Mouse (Mus musculus): ENCODE data around the gene Eci1. TPM values are rescaled to one million over a fixed set of nuclear protein-coding genes. Genes with fewer than 3 reads are reported as not detected.

Eci1 gene
- polyA plus RNA-seq, 1 experiment from 2014 or later, result 44.2 TPM

GRCm38 (mm10) chr17:24474557-24474956, 48.1 kb downstream of the Eci1 start:
- H3K9me3 ChIP-seq (ENCODE audit: control insufficient read depth, low read length), result no peaks in the 10 kb centered on the region
- 89% methylated on average over 5 of the region's 5 CpGs for WGBS
- peaks cover 32% of the 10 kb centered on the region for H3K36me3 ChIP-seq (ENCODE audit: control insufficient read depth, insufficient read depth, low read length)
- no peak overlapping the region for H3K27ac ChIP-seq (ENCODE audit: low read depth, low read length)
- H3K9ac ChIP-seq (replicated peaks; ENCODE audit: low read depth, low read length), result no peak overlapping the region
- H3K4me1 ChIP-seq (ENCODE audit: control insufficient read depth, insufficient read depth, low read length), result peaks cover 40% of the 10 kb centered on the region
- ATAC-seq (ENCODE audit: low read depth), result no peak
- no peak overlapping the region for H3K4me3 ChIP-seq (ENCODE audit: low read depth, low read length)
- no peak overlapping the region for H3K4me2 ChIP-seq (ENCODE audit: low read depth, low read length)
- peaks cover 3% of the 10 kb centered on the region; the same call in 1 of the 2 replicates for H3K27me3 ChIP-seq (ENCODE audit: control insufficient read depth, insufficient read depth, low read length)

DNA sequence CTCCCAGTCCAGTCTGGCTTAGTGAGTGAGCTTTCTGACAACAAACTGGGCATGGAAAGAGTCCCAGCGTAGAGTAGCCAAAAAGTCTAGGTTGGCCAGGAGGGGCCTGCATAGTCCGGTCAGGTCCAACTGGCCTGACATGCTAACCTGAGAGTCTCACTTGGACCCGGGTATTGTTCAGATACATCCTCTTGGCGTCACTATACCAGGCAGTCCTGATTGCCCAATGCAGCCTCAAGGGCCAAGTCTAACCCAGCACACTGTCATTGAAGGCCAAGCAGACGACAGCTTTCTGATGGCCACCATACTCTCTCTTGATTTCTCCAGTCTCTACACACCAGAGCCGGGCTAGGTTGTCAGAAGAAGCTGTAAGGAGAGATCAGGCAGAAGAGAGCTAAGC, 49.1 kb downstream of the Eci1 start:
- Histone ChIP-seq H3K9ac (replicated peaks; ENCODE audit: low read depth, low read length) (no peak overlapping the region), H3K27ac (ENCODE audit: low read depth, low read length) (no peak overlapping the region)
- 91% methylated on average over 6 of the region's 6 CpGs for WGBS

DNA sequence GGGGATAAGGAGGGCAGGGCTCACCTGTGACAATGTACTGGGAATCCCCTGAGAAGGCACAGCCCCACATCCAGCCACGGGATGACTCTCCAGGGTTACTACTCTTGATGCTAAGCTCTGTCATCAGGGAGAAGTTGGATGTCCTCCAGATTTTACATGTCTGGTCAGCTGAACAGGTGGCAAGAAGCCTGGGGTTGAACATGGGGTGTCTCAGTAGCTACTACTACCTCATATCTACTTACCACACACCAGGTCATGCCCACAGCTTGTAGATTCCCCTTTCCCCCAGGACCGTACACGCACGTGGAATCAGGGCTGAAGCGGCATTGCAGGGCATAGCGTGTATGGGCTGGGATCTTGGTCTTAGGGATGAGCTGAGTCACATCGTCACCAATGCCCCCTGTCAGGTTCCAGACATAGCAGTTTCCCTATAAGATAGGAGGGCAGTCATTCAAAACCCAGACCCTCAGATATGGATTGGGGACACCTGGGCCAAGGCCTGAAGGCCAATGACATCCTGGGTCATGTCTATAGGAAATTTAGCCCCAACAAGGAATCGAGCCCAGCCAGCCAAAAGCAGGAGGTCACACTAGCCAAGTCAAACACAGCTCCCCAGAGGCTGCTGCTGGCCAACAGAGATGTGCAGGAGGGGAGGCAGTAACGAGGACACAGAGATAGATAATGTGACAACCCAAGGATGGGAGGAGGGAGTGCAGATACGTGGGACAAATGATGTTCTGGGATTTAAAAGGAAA, 49.8 kb downstream of the Eci1 start:
- Histone ChIP-seq H3K9ac (replicated peaks; ENCODE audit: low read depth, low read length) (no peak overlapping the region), H3K27ac (ENCODE audit: low read depth, low read length) (no peak overlapping the region), H3K4me1 (ENCODE audit: control insufficient read depth, insufficient read depth, low read length) (peaks cover 36% of the 10 kb centered on the region), H3K36me3 (ENCODE audit: control insufficient read depth, insufficient read depth, low read length) (peaks cover 32% of the 10 kb centered on the region), H3K4me3 (ENCODE audit: low read depth, low read length) (no peak overlapping the region), H3K4me2 (ENCODE audit: low read depth, low read length) (no peak overlapping the region), H3K9me3 (ENCODE audit: control insufficient read depth, low read length) (no peaks in the 10 kb centered on the region), H3K27me3 (ENCODE audit: control insufficient read depth, insufficient read depth, low read length) (no peaks in the 10 kb centered on the region)
- 92% methylated on average over 10 of the region's 10 CpGs for WGBS
- no peak for ATAC-seq (ENCODE audit: low read depth)

More for the DNA sequence above, 49.1 kb downstream of the Eci1 start:
- H3K27me3 ChIP-seq (ENCODE audit: control insufficient read depth, insufficient read depth, low read length), result peaks cover under 1% of the 10 kb centered on the region; the same call in 1 of the 2 replicates
- H3K9me3 ChIP-seq (ENCODE audit: control insufficient read depth, low read length), result no peaks in the 10 kb centered on the region
- H3K4me1 ChIP-seq (ENCODE audit: control insufficient read depth, insufficient read depth, low read length), result peaks cover 40% of the 10 kb centered on the region
- ATAC-seq (ENCODE audit: low read depth), result no peak
- no peak overlapping the region for H3K4me3 ChIP-seq (ENCODE audit: low read depth, low read length)
- H3K4me2 ChIP-seq (ENCODE audit: low read depth, low read length), result no peak overlapping the region
- H3K36me3 ChIP-seq (ENCODE audit: control insufficient read depth, insufficient read depth, low read length), result peaks cover 32% of the 10 kb centered on the region

GRCm38 (mm10) chr17:24477053-24477984, 50.9 kb downstream of the Eci1 start:
- no peak overlapping the region for H3K4me3 ChIP-seq (ENCODE audit: low read depth, low read length)
- no peaks in the 10 kb centered on the region for H3K27me3 ChIP-seq (ENCODE audit: control insufficient read depth, insufficient read depth, low read length)

DNA sequence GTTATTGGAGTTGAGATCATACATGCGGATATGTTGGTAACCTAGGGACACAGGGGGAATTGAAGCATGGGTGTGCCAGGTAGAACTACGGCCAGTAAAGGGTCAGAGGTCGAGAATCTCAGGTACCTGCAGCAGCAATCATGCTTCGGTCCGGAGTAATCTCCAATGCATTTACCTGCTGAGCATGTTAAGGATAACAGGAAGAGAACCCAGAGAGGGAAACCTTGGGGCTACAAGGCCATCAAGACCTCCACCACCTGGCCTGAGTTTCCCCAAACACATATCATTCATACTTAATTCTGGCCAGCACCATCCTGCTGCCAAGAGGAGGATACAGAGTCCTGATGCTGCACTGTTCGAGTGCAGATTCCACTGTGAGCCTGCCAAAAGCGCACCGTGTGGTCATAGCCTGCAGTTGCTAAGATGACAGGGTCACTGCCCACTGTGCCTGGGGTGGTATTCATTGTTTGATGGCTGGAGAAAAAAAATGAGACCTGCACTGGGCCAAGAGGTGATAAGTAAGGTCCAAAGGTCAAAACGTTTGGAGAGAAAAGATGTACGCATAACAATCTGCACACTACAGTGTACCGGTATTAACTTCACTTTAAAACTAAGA, 51.7 kb downstream of the Eci1 start:
- peak; percentile 23 for ATAC-seq (ENCODE audit: low read depth)
- WGBS, result 57% methylated on average over 11 of the region's 11 CpGs
- Histone ChIP-seq H3K9ac (replicated peaks; ENCODE audit: low read depth, low read length) (peak overlapping the region; percentile 78), H3K4me1 (ENCODE audit: control insufficient read depth, insufficient read depth, low read length) (peaks cover 17% of the 10 kb centered on the region), H3K4me3 (ENCODE audit: low read depth, low read length) (peak overlapping the region; percentile 70), H3K36me3 (ENCODE audit: control insufficient read depth, insufficient read depth, low read length) (peaks cover 29% of the 10 kb centered on the region), H3K4me2 (ENCODE audit: low read depth, low read length) (peak overlapping the region; percentile 75), H3K9me3 (ENCODE audit: control insufficient read depth, low read length) (no peaks in the 10 kb centered on the region), H3K27me3 (ENCODE audit: control insufficient read depth, insufficient read depth, low read length) (no peaks in the 10 kb centered on the region), H3K27ac (ENCODE audit: low read depth, low read length) (0 out of 2 replicates have a peak overlapping the region, but pooled peaks have one; percentile 34)

More at GRCm38 (mm10) chr17:24477053-24477984, 50.9 kb downstream of the Eci1 start:
- ATAC-seq (ENCODE audit: low read depth), result no peak
- H3K9ac ChIP-seq (replicated peaks; ENCODE audit: low read depth, low read length), result 0 out of 2 replicates have a peak overlapping the region, but pooled peaks have one; percentile 78
- no peak overlapping the region for H3K27ac ChIP-seq (ENCODE audit: low read depth, low read length)
- H3K4me2 ChIP-seq (ENCODE audit: low read depth, low read length), result peak overlapping the region; percentile 75
- H3K36me3 ChIP-seq (ENCODE audit: control insufficient read depth, insufficient read depth, low read length), result peaks cover 32% of the 10 kb centered on the region
- H3K4me1 ChIP-seq (ENCODE audit: control insufficient read depth, insufficient read depth, low read length), result peaks cover 25% of the 10 kb centered on the region
- H3K9me3 ChIP-seq (ENCODE audit: control insufficient read depth, low read length), result no peaks in the 10 kb centered on the region
- WGBS, result 96% methylated on average over 20 of the region's 20 CpGs

DNA sequence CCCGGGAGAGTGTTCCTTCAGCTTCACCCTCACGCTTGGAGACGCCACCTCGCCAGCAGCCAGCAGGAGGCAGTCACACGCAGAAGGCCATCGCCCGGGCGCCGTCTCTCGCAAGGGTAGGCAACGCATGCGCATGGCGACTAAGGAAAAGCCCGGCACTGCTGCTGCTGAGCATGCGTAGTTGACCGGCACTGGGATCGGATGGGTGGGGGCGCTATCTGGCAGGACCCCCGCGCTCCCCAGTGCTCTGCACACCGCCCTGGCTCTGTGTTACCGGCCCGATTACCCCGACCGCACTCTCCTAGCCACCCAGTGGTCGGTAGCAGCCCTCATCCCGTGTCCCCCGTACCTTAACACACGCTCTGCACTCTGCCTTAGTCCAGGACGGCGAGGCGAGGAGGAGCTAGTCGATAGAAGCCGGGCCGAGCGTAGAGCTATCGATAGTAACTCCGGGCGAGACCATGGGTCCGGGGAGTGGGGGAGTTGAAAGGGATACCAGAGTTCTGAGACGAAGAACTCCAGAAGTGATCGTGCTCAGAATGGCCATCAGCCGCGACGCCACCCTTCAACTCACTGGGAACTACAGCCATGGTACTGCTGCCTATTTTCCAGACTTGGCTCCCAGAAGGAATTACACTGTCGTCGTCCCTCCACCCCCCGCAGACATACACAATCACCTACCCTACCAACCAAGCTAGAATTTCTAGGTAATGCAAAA, 52.4 kb downstream of the Eci1 start, which contains the start of gene Mlst8:
Gene Mlst8, minus strand, starts transcription at position 416 of the 718 bp plus-strand sequence.
- Histone ChIP-seq H3K4me1 (ENCODE audit: control insufficient read depth, insufficient read depth, low read length) (peaks cover 11% of the 10 kb centered on the region), H3K27me3 (ENCODE audit: control insufficient read depth, insufficient read depth, low read length) (no peaks in the 10 kb centered on the region), H3K27ac (ENCODE audit: low read depth, low read length) (peak within 1 kb of the TSS; percentile 95), H3K9me3 (ENCODE audit: control insufficient read depth, low read length) (no peaks in the 10 kb centered on the region), H3K36me3 (ENCODE audit: control insufficient read depth, insufficient read depth, low read length) (peaks cover 28% of the 10 kb centered on the region), H3K4me2 (ENCODE audit: low read depth, low read length) (peak within 1 kb of the TSS; percentile 75), H3K9ac (replicated peaks; ENCODE audit: low read depth, low read length) (peak within 1 kb of the TSS; percentile 78), H3K4me3 (ENCODE audit: low read depth, low read length) (peak within 1 kb of the TSS; percentile 70)
- peak; percentile 93 for ATAC-seq (ENCODE audit: low read depth)
- WGBS, result 0% methylated on average over 48 of the region's 48 CpGs

- peak overlapping the region; percentile 30; the same call in 1 of the 2 replicates for H3K4me2 ChIP-seq (ENCODE audit: low read depth, low read length)
- H3K27me3 ChIP-seq (ENCODE audit: control insufficient read depth, insufficient read depth, low read length), result no peaks in the 10 kb centered on the region
- peaks cover 24% of the 10 kb centered on the region for H3K36me3 ChIP-seq (ENCODE audit: control insufficient read depth, insufficient read depth, low read length)
- ATAC-seq (ENCODE audit: low read depth), result no peak
- WGBS, result 30% methylated on average over 1 of the region's 1 CpGs
- no peak overlapping the region; the same call in 1 of the 2 replicates for H3K27ac ChIP-seq (ENCODE audit: low read depth, low read length)
- H3K4me1 ChIP-seq (ENCODE audit: control insufficient read depth, insufficient read depth, low read length), result peaks cover 8% of the 10 kb centered on the region
- no peak overlapping the region for H3K9ac ChIP-seq (replicated peaks; ENCODE audit: low read depth, low read length)
- H3K4me3 ChIP-seq (ENCODE audit: low read depth, low read length), result peak overlapping the region; percentile 70
- no peaks in the 10 kb centered on the region for H3K9me3 ChIP-seq (ENCODE audit: control insufficient read depth, low read length)
Measured at GRCm38 (mm10) chr17:24479431-24479830, 53.0 kb downstream of the Eci1 start.

GRCm38 (mm10) chr17:24480201-24480826, 53.9 kb downstream of the Eci1 start:
- H3K4me3 ChIP-seq (ENCODE audit: low read depth, low read length), result no peak overlapping the region
- H3K27me3 ChIP-seq (ENCODE audit: control insufficient read depth, insufficient read depth, low read length), result no peaks in the 10 kb centered on the region
- peaks cover 9% of the 10 kb centered on the region for H3K4me1 ChIP-seq (ENCODE audit: control insufficient read depth, insufficient read depth, low read length)
- no peak overlapping the region for H3K4me2 ChIP-seq (ENCODE audit: low read depth, low read length)
- H3K36me3 ChIP-seq (ENCODE audit: control insufficient read depth, insufficient read depth, low read length), result peaks cover 15% of the 10 kb centered on the region; the same call in 1 of the 2 replicates
- no peak overlapping the region for H3K27ac ChIP-seq (ENCODE audit: low read depth, low read length)
- ATAC-seq (ENCODE audit: low read depth), result no peak
- no peak overlapping the region for H3K9ac ChIP-seq (replicated peaks; ENCODE audit: low read depth, low read length)
- H3K9me3 ChIP-seq (ENCODE audit: control insufficient read depth, low read length), result no peaks in the 10 kb centered on the region
- 60% methylated on average over 3 of the region's 3 CpGs for WGBS
